Mouse (Mus musculus) bone marrow macrophage, adult 2 months (primary cell): ENCODE measurements at regions not wholly inside any gene's neighbourhood (a gene's known extent, or its start where the extent isn't known, plus 50 kb on each side); places are given as distances from the start of the nearest gene placed in this dataset.

Experiments
- H3K27ac ChIP-seq: 2 replicates; pipeline ENCODE4 v1.5.1; 2012; ENCODE audit warnings: low read depth, low read length; ENCODE audit not compliant: insufficient read depth
- H3K4me1 ChIP-seq: 2 replicates; pipeline ENCODE4 v1.6.1; 2012; ENCODE audit warnings: low read length; ENCODE audit not compliant: control insufficient read depth, insufficient read depth
- H3K4me3 ChIP-seq: 2 replicates; pipeline ENCODE4 v1.5.1; 2012; ENCODE audit warnings: mild to moderate bottlenecking, low read length, moderate library complexity; ENCODE audit not compliant: insufficient read depth
- CTCF ChIP-seq: IDR thresholded peaks from 2 replicates; pipeline ENCODE4 v1.5.1; 2012; ENCODE audit warnings: low read depth, mild to moderate bottlenecking, low read length, moderate library complexity
- POLR2A ChIP-seq: IDR thresholded peaks from 2 replicates; pipeline ENCODE4 v1.6.1; 2012; ENCODE audit warnings: mild to moderate bottlenecking, low read depth, low read length, borderline replicate concordance

GRCm38 (mm10) chr13:78482929-78483759, 283.6 kb upstream of the Nr2f1 start:
- Histone ChIP-seq H3K4me3 (no peak overlapping the region), H3K27ac (no peak overlapping the region)

DNA sequence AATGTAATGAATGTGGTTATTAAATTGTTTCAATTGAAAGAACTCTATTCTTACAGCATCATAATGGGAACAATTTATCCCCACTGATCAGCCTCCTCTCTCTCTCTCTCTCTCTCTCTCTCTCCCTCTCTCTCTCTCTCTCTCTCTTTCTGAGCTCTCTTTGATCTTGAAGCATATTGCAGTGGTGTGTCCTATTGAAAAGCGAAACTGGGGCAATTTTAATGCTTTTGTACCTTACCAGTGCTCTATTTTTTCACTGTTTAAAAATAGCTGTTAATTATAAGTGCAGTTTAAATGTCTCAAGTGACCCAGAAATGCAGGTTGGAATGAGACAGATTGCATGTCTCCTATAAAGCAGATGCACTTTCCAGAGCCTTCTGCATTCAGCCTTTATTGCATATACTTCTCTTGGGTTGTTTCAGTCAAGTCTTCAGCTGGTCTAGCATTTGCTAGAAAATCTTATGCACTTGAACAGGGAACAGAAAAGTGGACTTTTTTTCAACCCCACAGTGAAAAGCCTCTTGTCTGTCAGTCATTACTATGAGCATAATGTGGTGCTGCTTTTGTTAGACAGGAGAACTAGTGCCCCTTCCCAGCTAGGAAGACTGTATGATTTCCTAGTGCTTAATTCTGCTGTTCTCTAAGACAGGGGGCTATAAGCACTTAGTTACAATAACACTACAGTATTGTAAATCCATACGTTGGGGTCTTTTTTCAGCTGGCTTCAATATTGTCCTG, 251.9 kb upstream of the Nr2f1 start:
- Histone ChIP-seq H3K4me3 (no peak overlapping the region), H3K27ac (no peak overlapping the region), H3K4me1 (no peaks in the 10 kb centered on the region)
- TF ChIP-seq POLR2A (no peak), CTCF (no peak)

More at GRCm38 (mm10) chr13:78482929-78483759, 283.6 kb upstream of the Nr2f1 start:
- TF ChIP-seq CTCF: no peak
- no peak for TF ChIP-seq POLR2A
- no peaks in the 10 kb centered on the region for H3K4me1 ChIP-seq

GRCm38 (mm10) chr13:78446726-78447031, 247.1 kb upstream of the Nr2f1 start:
- no peak overlapping the region for H3K27ac ChIP-seq
- no peaks in the 10 kb centered on the region for H3K4me1 ChIP-seq
- TF ChIP-seq POLR2A: no peak
- no peak for TF ChIP-seq CTCF
- no peak overlapping the region for H3K4me3 ChIP-seq

DNA sequence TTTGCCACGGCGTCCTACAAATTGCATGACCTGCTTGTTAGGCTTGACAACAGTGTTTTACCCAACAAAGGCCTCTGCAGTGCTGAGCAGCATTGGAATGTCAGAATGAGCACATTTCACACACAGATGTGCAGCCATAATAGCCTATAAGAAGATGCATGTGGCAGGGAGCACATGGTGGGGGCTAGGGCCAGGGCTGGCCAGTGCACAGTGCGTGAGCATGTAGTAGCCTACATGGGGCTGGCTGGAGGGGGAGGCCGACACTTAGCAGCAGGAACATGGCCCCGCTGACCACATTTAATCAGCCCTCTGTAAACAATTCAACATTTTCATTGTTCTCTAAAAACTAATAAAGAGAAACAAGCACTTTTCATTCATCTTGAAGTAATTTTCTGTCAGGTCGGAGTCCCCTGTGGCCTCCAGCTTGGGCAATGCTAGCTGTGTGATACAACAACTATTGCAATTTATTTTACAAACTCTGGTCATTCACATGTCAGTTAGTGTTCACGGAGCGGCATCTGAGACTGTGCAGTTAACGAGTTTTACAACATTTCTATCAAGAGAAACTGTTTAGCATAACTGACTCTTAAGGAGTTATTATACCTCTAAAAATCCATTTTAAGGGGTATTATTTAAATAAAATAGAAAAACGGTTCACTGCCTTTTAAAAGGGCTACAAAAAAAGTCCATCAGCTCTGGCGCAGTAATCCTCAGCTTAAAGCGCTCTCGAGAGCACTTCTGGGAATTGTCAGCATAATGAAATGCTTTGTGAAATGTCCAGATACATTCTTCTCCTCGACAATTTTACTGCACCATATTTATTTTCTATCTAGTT, 246.6 kb upstream of the Nr2f1 start:
- H3K4me1 ChIP-seq: no peaks in the 10 kb centered on the region

DNA sequence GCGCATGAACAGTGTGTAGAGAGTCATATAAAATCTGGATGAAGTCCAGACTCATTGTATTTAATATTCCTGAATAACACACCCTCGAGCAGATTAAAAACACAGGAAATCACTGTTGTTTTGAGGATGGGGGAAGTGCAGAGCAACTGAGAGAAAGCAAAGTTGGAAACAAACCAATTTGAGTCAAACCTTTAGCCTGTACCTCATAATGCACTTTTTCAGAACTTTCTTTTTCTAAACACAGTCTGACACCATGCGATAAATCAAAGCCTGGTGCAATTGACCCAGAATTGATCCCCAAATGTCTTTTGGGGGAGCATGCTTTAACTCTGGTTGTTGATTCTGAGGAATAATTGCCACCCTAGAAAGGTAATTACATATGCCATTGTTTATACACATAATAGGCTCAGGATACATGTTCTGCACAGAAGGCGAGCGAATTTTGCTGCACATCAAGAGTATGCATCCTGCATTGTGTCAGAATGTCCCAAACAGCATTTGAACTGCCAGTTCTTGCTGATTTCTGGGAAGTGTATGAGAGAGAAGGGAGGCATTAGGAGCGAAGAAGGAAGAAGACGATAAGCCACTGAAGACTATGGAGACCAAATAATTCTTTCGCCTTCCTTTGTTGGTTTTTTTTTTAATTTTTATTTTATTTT, 245.3 kb upstream of the Nr2f1 start:
- no peak overlapping the region for H3K4me3 ChIP-seq
- no peak for TF ChIP-seq POLR2A
- no peak for TF ChIP-seq CTCF
- H3K27ac ChIP-seq: no peak overlapping the region
- H3K4me1 ChIP-seq: no peaks in the 10 kb centered on the region

More for the DNA sequence above, 246.6 kb upstream of the Nr2f1 start:
- TF ChIP-seq POLR2A (no peak), CTCF (no peak)
- no peak overlapping the region for H3K4me3 ChIP-seq
- no peak overlapping the region for H3K27ac ChIP-seq

GRCm38 (mm10) chr13:78428469-78428868, 228.9 kb upstream of the Nr2f1 start:
- TF ChIP-seq POLR2A (no peak), CTCF (no peak)
- H3K4me1 ChIP-seq: no peaks in the 10 kb centered on the region
- H3K4me3 ChIP-seq: no peak overlapping the region
- H3K27ac ChIP-seq: no peak overlapping the region

GRCm38 (mm10) chr13:78428084-78428445, 228.5 kb upstream of the Nr2f1 start:
- H3K4me3 ChIP-seq: no peak overlapping the region
- H3K4me1 ChIP-seq: no peaks in the 10 kb centered on the region
- TF ChIP-seq POLR2A: no peak
- TF ChIP-seq CTCF: no peak
- no peak overlapping the region for H3K27ac ChIP-seq

- TF ChIP-seq CTCF (no peak), POLR2A (no peak)
- H3K4me3 ChIP-seq: no peak overlapping the region
These were observed 227.9 kb upstream of the Nr2f1 start for GRCm38 (mm10) chr13:78427141-78428083.

More at GRCm38 (mm10) chr13:78427141-78428083, 227.9 kb upstream of the Nr2f1 start:
- Histone ChIP-seq H3K4me1 (no peaks in the 10 kb centered on the region), H3K27ac (no peak overlapping the region)
